Mouse (Mus musculus): Measurements from ENCODE around the gene Catsper4.

Gene Catsper4

GRCm38 (mm10) chr4:134250116-134250929, 23.1 kb upstream of the Catsper4 start:
- no peak for DNase-seq (ENCODE audit: low spot score)

DNA sequence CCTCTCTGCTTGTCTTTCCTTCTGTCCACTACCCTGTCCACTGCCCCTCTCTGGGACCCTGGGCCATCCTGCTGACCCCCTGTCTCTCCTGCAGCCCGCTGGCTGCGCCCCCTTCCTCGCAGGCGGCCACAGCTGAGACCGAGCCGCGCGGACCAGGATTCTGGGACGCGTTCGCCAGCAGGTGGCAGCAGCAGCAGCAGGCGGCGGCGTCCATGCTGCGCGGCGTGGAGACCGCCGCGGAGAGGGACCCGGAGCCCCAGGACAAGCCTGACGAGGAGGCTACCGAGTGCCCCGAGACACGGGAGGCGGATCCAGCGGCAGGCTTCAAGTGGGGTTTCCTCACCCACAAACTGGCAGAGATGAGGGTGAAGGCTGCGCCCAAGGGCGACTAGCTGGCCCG, 22.5 kb upstream of the Catsper4 start:
- peak; percentile 67 for DNase-seq (ENCODE audit: low spot score)

DNA sequence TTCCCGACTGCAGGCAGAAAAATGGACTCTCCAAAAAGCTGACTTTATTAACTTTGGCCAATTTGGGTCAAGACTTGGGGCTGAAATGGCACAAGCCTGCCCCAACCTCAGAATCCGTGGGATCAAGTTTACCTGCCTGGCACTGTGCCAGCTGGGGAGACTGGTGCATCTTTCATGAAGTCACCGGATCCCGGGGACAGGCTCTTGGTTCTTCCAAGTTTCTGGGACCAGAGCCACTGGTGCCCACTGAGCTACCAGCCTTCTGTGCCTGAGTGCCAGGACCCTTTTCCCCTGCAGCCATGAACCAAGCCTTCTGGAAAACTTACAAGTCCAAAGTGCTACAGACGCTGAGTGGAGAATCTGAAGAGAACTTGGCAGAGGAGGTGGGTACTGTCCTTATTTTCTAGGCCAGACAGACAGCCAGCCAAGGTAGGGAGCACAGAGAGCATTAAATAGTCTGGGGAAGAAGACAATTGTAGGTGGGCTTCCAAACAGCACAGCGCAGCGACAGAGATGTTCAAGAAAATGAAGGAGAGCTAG, 19.6 kb upstream of the Catsper4 start, which contains the start of gene Gm30191:
Gm30191 (plus strand) TSS at position 217 of the 540 bp plus-strand sequence.
- DNase-seq (ENCODE audit: low spot score) = no peak

- DNase-seq (ENCODE audit: low spot score) = no peak
These were observed 19.1 kb upstream of the Catsper4 start for GRCm38 (mm10) chr4:134246256-134246655.

GRCm38 (mm10) chr4:134245148-134245843, 18.1 kb upstream of the Catsper4 start, which contains the start of gene Zfp593:
TSS of gene Zfp593 (minus strand) at chr4:134245592.
- peak; percentile 95 for DNase-seq (ENCODE audit: low spot score)

DNA sequence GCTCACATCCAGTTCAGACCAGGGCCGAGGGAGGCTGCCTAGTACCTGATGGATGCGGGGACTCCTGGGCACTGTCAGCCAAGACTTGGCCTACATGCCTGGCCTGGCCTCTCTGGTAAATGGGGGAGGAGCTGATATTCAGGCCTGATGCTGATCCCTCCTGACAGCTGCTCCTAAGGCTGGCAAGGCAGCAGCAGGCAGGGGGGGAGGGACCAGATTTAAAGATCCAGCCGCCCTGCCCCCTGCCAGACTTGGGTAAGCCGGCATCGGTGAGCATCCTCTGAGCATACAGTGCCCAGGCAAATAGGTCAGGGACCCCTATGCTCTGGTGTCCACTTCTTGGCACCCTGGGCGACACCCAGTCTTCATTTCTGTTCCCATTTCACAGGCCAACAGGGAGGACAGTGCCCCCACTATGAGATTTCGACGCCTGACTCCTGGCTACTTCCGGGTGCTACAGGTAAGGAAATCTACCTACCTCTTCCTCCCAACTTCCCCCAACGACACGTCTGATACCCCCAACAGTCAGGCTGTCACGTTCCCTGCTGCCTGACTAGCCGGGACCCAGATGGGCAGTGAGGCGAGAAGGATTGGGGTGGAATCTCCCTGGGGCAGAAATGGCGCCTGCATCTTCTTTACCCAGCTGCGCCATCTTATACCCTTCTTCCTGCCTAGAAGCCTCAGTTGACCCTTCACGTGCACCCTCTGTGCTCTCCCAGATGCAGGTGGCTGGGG, 16.5 kb upstream of the Catsper4 start, which contains the start of gene E130218I03Rik:
E130218I03Rik (plus strand) TSS at position 147 of the 735 bp plus-strand sequence.
- DNase-seq (ENCODE audit: low spot score) = no peak

- no peak for DNase-seq (ENCODE audit: low spot score)
These were observed 11.5 kb upstream of the Catsper4 start for GRCm38 (mm10) chr4:134238686-134239085.

GRCm38 (mm10) chr4:134238279-134238651, 11.1 kb upstream of the Catsper4 start, which contains the start of gene Cnksr1:
TSS of gene Cnksr1 (minus strand) at chr4:134238399.
- no peak for DNase-seq (ENCODE audit: low spot score)

- no peak for DNase-seq (ENCODE audit: low spot score)
These were observed 10.5 kb upstream of the Catsper4 start for GRCm38 (mm10) chr4:134237582-134238278.

DNA sequence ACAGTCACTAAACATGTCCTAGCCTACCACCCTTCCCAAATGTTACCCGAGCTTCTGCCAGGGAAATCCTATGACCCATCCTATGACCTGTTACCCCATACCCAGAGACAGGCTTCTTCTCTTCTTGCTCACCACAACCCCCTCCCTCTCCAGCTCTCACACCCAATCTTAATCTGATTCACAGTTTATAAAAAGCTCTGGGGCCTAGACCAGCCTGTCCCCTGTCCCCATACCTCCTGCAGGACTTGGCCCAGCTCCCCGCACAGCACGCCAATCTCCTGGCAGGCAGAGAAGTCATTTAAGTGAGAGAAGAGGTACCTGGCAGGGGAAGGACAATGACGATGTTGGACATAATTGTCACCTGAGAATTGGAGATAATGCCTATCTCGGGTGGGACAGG, 7.7 kb upstream of the Catsper4 start:
- DNase-seq (ENCODE audit: low spot score) = no peak

- DNase-seq (ENCODE audit: low spot score) = no peak
These were observed 3.2 kb upstream of the Catsper4 start for GRCm38 (mm10) chr4:134230431-134230830.

DNA sequence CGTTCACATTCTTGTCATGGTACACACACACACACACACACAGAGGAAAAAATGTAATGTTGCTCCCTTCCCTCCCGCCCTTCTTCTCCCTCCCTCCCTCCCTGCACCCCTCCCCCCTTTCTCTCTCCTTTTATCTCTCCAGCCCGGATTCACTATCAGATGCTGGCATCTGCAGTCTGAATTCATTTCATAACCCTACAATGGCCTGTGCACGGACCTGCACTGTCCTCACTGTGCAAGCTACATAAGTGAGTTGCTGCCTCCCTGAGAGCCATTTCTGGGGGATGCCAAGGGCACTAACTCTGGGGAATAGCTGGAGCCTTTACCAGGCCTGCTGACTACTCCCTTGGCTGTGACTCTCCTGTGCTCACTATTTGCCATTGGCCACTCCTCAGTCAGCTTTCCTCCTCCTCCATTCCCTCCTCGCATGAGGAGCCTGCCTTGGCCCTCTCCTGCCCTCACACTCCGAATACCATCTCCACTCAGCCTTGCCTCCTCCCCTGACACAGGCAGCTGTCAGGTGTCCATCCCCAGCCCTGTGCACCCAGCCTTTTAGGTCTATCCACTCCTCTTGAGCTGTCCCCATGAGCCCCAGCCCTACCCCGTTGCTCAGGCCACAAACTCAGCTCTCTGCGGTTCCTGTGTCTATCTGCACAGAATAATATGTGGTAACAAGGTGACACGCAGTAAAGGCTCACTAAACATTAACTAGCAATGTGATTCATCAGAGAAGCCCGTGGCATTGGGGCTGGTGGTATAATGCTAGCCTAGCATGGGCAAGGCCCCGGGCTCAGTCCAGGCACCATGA, 4.2 kb downstream of the Catsper4 start:
- DNase-seq (ENCODE audit: low spot score) = no peak

- no peak for DNase-seq (ENCODE audit: low spot score)
These were observed 20.6 kb downstream of the Catsper4 start for GRCm38 (mm10) chr4:134206488-134207053.

- no peak for DNase-seq (ENCODE audit: low spot score)
These were observed 23.8 kb downstream of the Catsper4 start for GRCm38 (mm10) chr4:134203340-134203896.

GRCm38 (mm10) chr4:134202904-134203303, 24.3 kb downstream of the Catsper4 start, which contains the start of gene Gm7534:
TSS of gene Gm7534 (minus strand) at chr4:134203004.
- no peak for DNase-seq (ENCODE audit: low spot score)

DNA sequence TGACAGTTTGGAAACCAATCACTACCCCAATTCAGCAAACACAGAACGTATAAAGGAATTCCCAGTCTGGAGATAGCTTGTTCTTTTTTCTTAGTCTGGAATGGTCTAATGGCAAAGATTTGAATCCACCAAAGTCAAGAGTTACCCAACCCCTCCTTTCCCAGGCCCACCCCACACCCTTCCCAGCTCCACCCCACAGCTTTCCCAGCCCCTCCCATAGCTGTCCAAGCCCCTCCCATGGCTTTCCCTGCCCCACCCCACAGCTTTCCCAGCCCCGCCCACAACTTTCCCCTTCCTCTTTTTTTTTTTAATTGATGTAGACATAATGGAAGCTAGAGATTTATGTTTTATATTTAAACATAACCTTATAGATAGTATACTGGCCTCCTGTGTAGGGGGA, 27.8 kb downstream of the Catsper4 start:
- no peak for DNase-seq (ENCODE audit: low spot score)

DNA sequence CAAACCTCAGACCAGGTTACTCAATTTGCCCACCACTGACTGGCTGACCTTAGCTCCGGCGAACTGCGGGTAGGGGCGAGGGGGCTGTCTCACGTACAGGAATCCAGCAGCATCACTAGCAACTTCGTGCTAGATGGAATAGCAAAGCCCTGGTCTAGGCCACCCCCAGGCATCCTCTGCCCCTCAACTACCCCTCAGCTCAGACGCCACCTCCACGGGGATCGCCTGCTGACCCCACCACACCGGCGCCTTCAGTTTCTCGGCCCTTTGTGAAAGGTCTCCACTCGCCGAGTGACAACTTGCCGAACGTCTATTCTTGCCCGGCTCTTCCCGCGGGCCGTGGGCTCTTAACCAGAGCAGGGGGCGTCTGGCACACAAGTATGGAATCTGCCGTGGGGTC, 40.9 kb downstream of the Catsper4 start:
- DNase-seq (ENCODE audit: low spot score) = no peak

GRCm38 (mm10) chr4:134185569-134185968, 41.6 kb downstream of the Catsper4 start:
- no peak for DNase-seq (ENCODE audit: low spot score)

DNA sequence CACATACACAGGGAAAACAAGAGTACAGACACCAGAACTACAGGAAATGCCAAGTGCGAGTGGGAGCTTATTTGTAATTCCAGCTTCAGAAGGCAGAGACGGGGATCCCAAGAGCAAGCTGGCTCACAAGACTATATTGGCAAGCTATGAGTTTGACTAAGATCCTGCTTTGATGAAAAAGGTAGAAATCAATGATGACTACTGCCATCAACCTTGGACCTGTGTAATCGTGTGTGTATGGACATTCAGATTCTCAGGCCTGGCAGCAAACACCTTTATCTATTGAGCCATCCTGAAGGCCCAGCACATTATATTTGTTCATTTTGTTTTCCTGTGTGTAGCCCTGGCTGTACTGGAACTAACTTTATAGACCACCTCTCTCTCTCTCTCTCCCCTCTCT, 43.5 kb downstream of the Catsper4 start:
- no peak for DNase-seq (ENCODE audit: low spot score)

GRCm38 (mm10) chr4:134181825-134182224, 45.4 kb downstream of the Catsper4 start:
- DNase-seq (ENCODE audit: low spot score) = no peak

Measured in layer of hippocampus, adult 11-12 months (tissue).